Mouse (Mus musculus): ENCODE measurements around the gene Cldn34a.
"Not testable (repeated sequence)": the region's sequence is repeated elsewhere in the genome, so short reads cannot be mapped to it uniquely, and the experiment has no call there.

Gene Cldn34a

GRCm38 (mm10) chrX:152563034-152563433, at the start of gene Cldn34a:
Gene Cldn34a, plus strand, starts transcription at chrX:152563334.
- DNase-seq (ENCODE audit: low spot score in 2 of 2): no peak

DNA sequence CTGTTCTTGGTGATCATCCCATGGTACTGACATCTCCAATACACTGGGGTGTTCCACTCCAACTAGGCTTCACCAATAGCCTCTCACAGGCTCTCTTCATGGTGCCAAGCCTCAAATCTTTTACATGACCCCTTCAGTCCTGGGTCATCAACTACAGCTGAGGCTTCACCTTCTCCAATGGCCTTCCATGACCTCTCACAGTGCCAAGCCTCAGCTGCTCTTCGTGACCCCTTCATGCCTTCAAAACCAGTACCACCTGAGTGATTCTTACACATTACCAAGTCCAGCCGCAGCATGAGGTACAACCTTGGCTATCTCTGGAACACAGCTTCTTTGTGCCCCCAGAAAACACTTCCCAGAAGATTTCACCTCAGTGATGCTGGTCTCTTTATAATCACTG, 44.5 kb upstream of the Cldn34a start:
- DNase-seq (ENCODE audit: low spot score in 2 of 2): not testable (repeated sequence)

DNA sequence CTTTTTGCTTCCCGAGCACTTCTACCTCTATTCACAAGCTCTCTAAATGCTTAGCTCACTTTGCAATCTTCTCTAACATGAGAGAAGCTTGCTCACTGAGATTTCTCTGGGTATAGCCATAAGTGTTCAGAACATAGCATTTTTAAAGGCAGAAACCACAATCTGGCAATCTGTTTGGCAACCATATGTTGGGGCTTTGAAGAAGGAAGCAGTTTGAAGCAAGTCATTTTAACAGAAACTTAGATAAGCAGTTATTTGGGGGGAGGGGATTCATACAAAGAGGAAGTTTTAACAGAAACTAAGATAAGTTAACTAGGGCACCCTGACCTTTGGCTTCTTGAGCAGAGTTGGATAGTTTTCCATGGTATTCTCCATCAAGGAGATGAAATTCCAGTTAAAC, 17.4 kb upstream of the Cldn34a start:
- DNase-seq (ENCODE audit: low spot score in 2 of 2): no peak

DNA sequence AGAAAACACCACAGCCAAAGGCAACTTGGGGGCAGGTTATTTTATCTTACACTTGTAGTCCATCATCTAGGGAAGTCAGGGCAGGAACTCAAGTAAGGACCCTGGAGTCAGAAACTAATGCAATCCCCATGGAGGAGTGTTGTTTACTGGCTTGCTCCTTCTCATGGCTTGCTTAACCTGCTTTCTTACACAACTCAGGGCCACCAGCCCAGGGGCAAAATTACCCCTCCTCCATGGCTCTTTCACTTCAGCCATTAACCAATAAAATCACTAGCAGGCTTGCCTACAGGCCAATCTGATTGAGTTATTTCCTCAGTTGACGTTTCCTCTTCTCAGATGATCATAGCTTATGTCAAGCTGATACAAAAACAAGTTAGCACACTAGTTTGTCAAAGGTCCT, 15.0 kb upstream of the Cldn34a start:
- no peak for DNase-seq (ENCODE audit: low spot score in 2 of 2)

DNA sequence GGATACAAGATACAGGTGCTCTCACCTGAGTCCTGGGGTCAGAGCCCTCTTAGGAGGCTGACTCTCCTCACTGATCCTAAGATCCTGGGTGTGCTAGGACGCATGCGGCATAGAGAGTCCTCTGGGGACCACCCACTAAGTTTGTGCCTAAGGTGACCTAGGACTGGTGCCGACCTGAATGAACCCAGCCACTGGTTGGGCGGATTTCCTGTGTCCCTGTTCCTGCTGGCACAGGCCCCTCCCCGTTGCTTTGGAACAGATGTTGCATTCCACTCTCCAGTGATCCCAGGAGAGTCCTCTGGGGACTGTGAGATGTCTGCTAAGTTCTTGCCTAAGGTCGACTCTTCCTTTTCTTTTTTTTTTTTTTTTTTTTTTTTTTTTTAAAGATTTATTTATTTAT, 5.7 kb upstream of the Cldn34a start:
- DNase-seq (ENCODE audit: low spot score in 2 of 2): no peak
